Mouse (Mus musculus) stomach, embryonic 14.5 days (tissue): ENCODE results near the gene Zfp451. TPM values are rescaled to one million over a fixed set of nuclear protein-coding genes. Genes with fewer than 3 reads are reported as not detected.

Experiments used
- ATAC-seq: fragments of 200-750 bp; cut with Nextera tagmentation; 2 replicates; pipeline ENCODE4 v1.8.0; 2017; ENCODE audit warnings: low read depth, moderate TSS enrichment; ENCODE audit not compliant: insufficient number of reproducible peaks, insufficient read depth, low FRiP score
- H3K27ac ChIP-seq: fragments of 300-500 bp; sonication (generic); 2 replicates; pipeline ENCODE4 v1.5.1; 2014; ENCODE audit warnings: mild to moderate bottlenecking, low read length, moderate library complexity, mixed read lengths
- H3K27me3 ChIP-seq: fragments of 300-500 bp; sonication (generic); 2 replicates; pipeline ENCODE4 v1.6.1; 2014; ENCODE audit warnings: low read length, control low read depth, mixed read lengths; ENCODE audit not compliant: control insufficient read depth, insufficient read depth
- H3K36me3 ChIP-seq: fragments of 300-500 bp; sonication (generic); 2 replicates; pipeline ENCODE4 v1.6.1; 2014; ENCODE audit warnings: mild to moderate bottlenecking, control low read depth, low read length, moderate library complexity, mixed read lengths; ENCODE audit not compliant: control insufficient read depth, insufficient read depth
- H3K4me1 ChIP-seq: fragments of 300-500 bp; sonication (generic); 2 replicates; pipeline ENCODE4 v1.6.1; 2014; ENCODE audit warnings: low read length, control low read depth, mixed read lengths; ENCODE audit not compliant: control insufficient read depth, insufficient read depth
- H3K4me2 ChIP-seq: fragments of 300-500 bp; sonication (generic); replicated peaks from 2 replicates; pipeline ENCODE4 v1.6.1; 2014; ENCODE audit warnings: low read depth, low read length, control low read depth
- H3K4me3 ChIP-seq: fragments of 300-500 bp; sonication (generic); 2 replicates; pipeline ENCODE4 v1.5.1; 2014; ENCODE audit warnings: low read depth, low read length, control low read depth
- H3K9ac ChIP-seq: fragments of 300-500 bp; sonication (generic); replicated peaks from 2 replicates; pipeline ENCODE4 v1.6.1; 2014; ENCODE audit warnings: low read depth, mild to moderate bottlenecking, control low read depth, low read length, moderate library complexity, mixed read lengths
- H3K9me3 ChIP-seq: fragments of 300-500 bp; sonication (generic); 2 replicates; pipeline ENCODE4 v1.6.1; 2016; ENCODE audit warnings: low read depth, low read length, control low read depth; ENCODE audit not compliant: control insufficient read depth
- WGBS: fragments of 180-500 bp; shearing (Covaris S2); extraction: QIAGEN DNeasy Blood & Tissue Kit; methylation state at CpG from one replicate; pipeline ENCODE4 v1.1.7; 2014; 5-methylcytosine and 5-hydroxymethylcytosine counted together
- polyA plus RNA-seq: library from polyadenylated mRNA; unstranded; fragments of >200 nt; fragmentation: Nextera tagmentation; extraction: Ambion mirVana; gene quantifications from 2 replicates; pipeline ENCODE4 v1.2.1, GENCODE M21; 2014

Gene Zfp451
- polyA plus RNA-seq, 1 experiment from 2014 or later = 37.8 TPM

- Histone ChIP-seq H3K27ac (no peak overlapping the region), H3K4me3 (no peak overlapping the region), H3K36me3 (peaks cover 41% of the 10 kb centered on the region), H3K27me3 (no peaks in the 10 kb centered on the region), H3K9me3 (no peaks in the 10 kb centered on the region), H3K4me2 (no peak overlapping the region), H3K9ac (no peak overlapping the region), H3K4me1 (no peaks in the 10 kb centered on the region)
- ATAC-seq = no peak
- WGBS = 73% methylated on average over 3 of the region's 3 CpGs
These were observed 14.8 kb downstream of the Zfp451 start for GRCm38 (mm10) chr1:33799620-33800019.

- Histone ChIP-seq H3K9ac (no peak overlapping the region), H3K27me3 (no peaks in the 10 kb centered on the region), H3K4me1 (no peaks in the 10 kb centered on the region), H3K27ac (no peak overlapping the region), H3K9me3 (no peaks in the 10 kb centered on the region), H3K4me2 (no peak overlapping the region), H3K36me3 (peaks cover 2% of the 10 kb centered on the region; the same call in 1 of the 2 replicates), H3K4me3 (no peak overlapping the region)
- no peak for ATAC-seq
- 36% methylated on average over 3 of the region's 3 CpGs for WGBS
These were observed 25.9 kb downstream of the Zfp451 start for GRCm38 (mm10) chr1:33788493-33788892.

GRCm38 (mm10) chr1:33788072-33788471, 26.3 kb downstream of the Zfp451 start:
- WGBS = 73% methylated on average over 5 of the region's 5 CpGs

GRCm38 (mm10) chr1:33784561-33784960, 29.8 kb downstream of the Zfp451 start:
- H3K4me3 ChIP-seq = no peak overlapping the region
- no peak overlapping the region for H3K9ac ChIP-seq
- no peak overlapping the region for H3K27ac ChIP-seq
- peaks cover 9% of the 10 kb centered on the region for H3K36me3 ChIP-seq
- H3K4me1 ChIP-seq = no peaks in the 10 kb centered on the region
- no peak for ATAC-seq
- H3K27me3 ChIP-seq = no peaks in the 10 kb centered on the region
- no peak overlapping the region for H3K4me2 ChIP-seq
- no peaks in the 10 kb centered on the region for H3K9me3 ChIP-seq
- WGBS = 94% methylated on average over 5 of the region's 5 CpGs

More at GRCm38 (mm10) chr1:33788072-33788471, 26.3 kb downstream of the Zfp451 start:
- Histone ChIP-seq H3K9me3 (no peaks in the 10 kb centered on the region), H3K4me2 (no peak overlapping the region), H3K27ac (no peak overlapping the region), H3K36me3 (peaks cover 3% of the 10 kb centered on the region; the same call in 1 of the 2 replicates), H3K27me3 (no peaks in the 10 kb centered on the region), H3K9ac (no peak overlapping the region), H3K4me3 (no peak overlapping the region), H3K4me1 (no peaks in the 10 kb centered on the region)
- ATAC-seq = no peak

- Histone ChIP-seq H3K36me3 (peaks cover 13% of the 10 kb centered on the region; the same call in 1 of the 2 replicates), H3K4me1 (no peaks in the 10 kb centered on the region), H3K4me2 (no peak overlapping the region), H3K9me3 (no peaks in the 10 kb centered on the region), H3K4me3 (no peak overlapping the region), H3K27me3 (no peaks in the 10 kb centered on the region), H3K9ac (no peak overlapping the region), H3K27ac (no peak overlapping the region)
- 86% methylated on average over 14 of the region's 14 CpGs for WGBS
- ATAC-seq = no peak
These were observed 38.2 kb downstream of the Zfp451 start for GRCm38 (mm10) chr1:33776175-33776611.

- H3K4me2 ChIP-seq = no peak overlapping the region
- ATAC-seq = no peak
- no peak overlapping the region for H3K4me3 ChIP-seq
- 91% methylated on average over 9 of the region's 9 CpGs for WGBS
- H3K4me1 ChIP-seq = no peaks in the 10 kb centered on the region
- H3K9me3 ChIP-seq = no peaks in the 10 kb centered on the region
- H3K9ac ChIP-seq = no peak overlapping the region
- H3K27ac ChIP-seq = no peak overlapping the region
- peaks cover 26% of the 10 kb centered on the region for H3K36me3 ChIP-seq
- H3K27me3 ChIP-seq = no peaks in the 10 kb centered on the region
These were observed 42.3 kb downstream of the Zfp451 start for GRCm38 (mm10) chr1:33772106-33772505.

- Histone ChIP-seq H3K9me3 (no peaks in the 10 kb centered on the region), H3K36me3 (peaks cover 23% of the 10 kb centered on the region), H3K27ac (no peak overlapping the region), H3K27me3 (no peaks in the 10 kb centered on the region), H3K9ac (no peak overlapping the region), H3K4me3 (no peak overlapping the region), H3K4me2 (no peak overlapping the region), H3K4me1 (no peaks in the 10 kb centered on the region)
- ATAC-seq = no peak
- WGBS = 94% methylated on average over 10 of the region's 10 CpGs
These were observed 42.8 kb downstream of the Zfp451 start for GRCm38 (mm10) chr1:33771621-33772020.

GRCm38 (mm10) chr1:33768827-33769226, 45.6 kb downstream of the Zfp451 start:
- no peak for ATAC-seq
- Histone ChIP-seq H3K36me3 (peaks cover 17% of the 10 kb centered on the region), H3K4me2 (no peak overlapping the region), H3K27me3 (no peaks in the 10 kb centered on the region), H3K4me3 (no peak overlapping the region), H3K9me3 (no peaks in the 10 kb centered on the region), H3K27ac (no peak overlapping the region), H3K4me1 (no peaks in the 10 kb centered on the region), H3K9ac (no peak overlapping the region)

GRCm38 (mm10) chr1:33768091-33768787, 46.2 kb downstream of the Zfp451 start:
- ATAC-seq = no peak
- Histone ChIP-seq H3K4me3 (no peak overlapping the region), H3K27me3 (no peaks in the 10 kb centered on the region), H3K36me3 (peaks cover 17% of the 10 kb centered on the region), H3K4me1 (no peaks in the 10 kb centered on the region), H3K4me2 (no peak overlapping the region), H3K9ac (no peak overlapping the region), H3K9me3 (no peaks in the 10 kb centered on the region), H3K27ac (no peak overlapping the region)
- WGBS = 88% methylated on average over 1 of the region's 1 CpGs
